Comparison of ENCODE assay signal across 11 mouse cellular contexts in genomic region chr2:35231871-35232270, GRCm38 (mm10). TPM values are rescaled to one million over a fixed set of nuclear protein-coding genes. Genes with fewer than 3 reads are reported as not detected.
A peak's percentile ranks its signal among the peaks of the same experiment; 100 is the strongest.
DNase-seq lines count a peak whose midpoint lies in the region; ATAC-seq and TF ChIP-seq lines count a peak whose summit lies in the region.
"Had no signal": no experiment of that assay in that cellular context is flagged by ENCODE, and none has a peak within 500 bp of the region (broad histone marks: within the 10 kb centered on the region; RNA-seq: fewer than 3 reads in every experiment).

No protein-coding gene starts in this region.

- WGBS in midbrain, embryonic 15.5 days = 74% methylated on average over 2 of the region's 2 CpGs

- H3K27ac ChIP-seq in bone marrow macrophage, adult 2 months (ENCODE audit: insufficient read depth, low read depth, low read length) = peak overlapping the region; percentile 85
- no peak overlapping the region for H3K27ac ChIP-seq in midbrain, embryonic 15.5 days
- H3K27ac ChIP-seq: midbrain, embryonic 10.5 days had no signal

- no peak overlapping the region for H3K4me2 ChIP-seq in midbrain, embryonic 15.5 days
- H3K4me2 ChIP-seq: embryonic facial prominence, embryonic 13.5 days had no signal

- no peak overlapping the region for H3K9ac ChIP-seq in midbrain, embryonic 15.5 days
- H3K9ac ChIP-seq: embryonic facial prominence, embryonic 13.5 days had no signal

- no peak for TF ChIP-seq CTCF in bone marrow macrophage, adult 2 months (IDR thresholded peaks at IDR 0.05; ENCODE audit: low read depth, low read length)

- no peaks in the 10 kb centered on the region for H3K27me3 ChIP-seq in midbrain, embryonic 15.5 days (replicated peaks)
- H3K27me3 ChIP-seq: embryonic facial prominence, embryonic 13.5 days; Patski had no signal

- no peak for ATAC-seq in midbrain, embryonic 15.5 days (replicated peaks)
- ATAC-seq: Patski had no signal

- DNase-seq in layer of hippocampus, adult 9-11 months = peak; percentile 34
- DNase-seq in layer of hippocampus, adult 18-20 months (ENCODE audit: low spot score in 2 of 2) = no peak
- DNase-seq in kidney, adult 8-10 months = peak; percentile 48 to 49
- DNase-seq in lung, postnatal 4 days = peak; percentile 68 to 75
- no peak for DNase-seq in cerebellum, postnatal 36 days
- no peak for DNase-seq in testis, postnatal 14 days (ENCODE audit: low spot score)

- no peaks in the 10 kb centered on the region for H3K36me3 ChIP-seq in midbrain, embryonic 15.5 days (replicated peaks)
- H3K36me3 ChIP-seq: embryonic facial prominence, embryonic 13.5 days; midbrain, embryonic 10.5 days had no signal

- no peaks in the 10 kb centered on the region for H3K9me3 ChIP-seq in midbrain, embryonic 15.5 days
- H3K9me3 ChIP-seq: embryonic facial prominence, embryonic 13.5 days; midbrain, embryonic 10.5 days had no signal

- TF ChIP-seq POLR2A in bone marrow macrophage, adult 2 months (IDR thresholded peaks at IDR 0.05; ENCODE audit: borderline replicate concordance, low read depth, low read length) = no peak

- no peak overlapping the region for H3K4me3 ChIP-seq in bone marrow macrophage, adult 2 months (ENCODE audit: insufficient read depth, low read length)
- no peak overlapping the region for H3K4me3 ChIP-seq in midbrain, embryonic 15.5 days
- H3K4me3 ChIP-seq: embryonic facial prominence, embryonic 13.5 days; midbrain, embryonic 10.5 days had no signal

- peaks cover 29% of the 10 kb centered on the region for H3K4me1 ChIP-seq in bone marrow macrophage, adult 2 months (ENCODE audit: control insufficient read depth, insufficient read depth, low read length)
- peaks cover 3% of the 10 kb centered on the region; the same call in 1 of the 2 replicates for H3K4me1 ChIP-seq in midbrain, embryonic 15.5 days

RNA-seq across cellular contexts. Expression of gene Gsn, which starts 24.3 kb away (rescaled TPM):
- 10 to 100 TPM; 45.0 to 49.4 TPM for total RNA-seq in layer of hippocampus, adult 18-20 months (2021)
- 330 and 333 TPM in 2 replicates for polyA plus RNA-seq in bone marrow macrophage, adult 2 months (2012; ENCODE audit: insufficient read depth, insufficient read length, missing spikeins)
- 18.9 and 19.2 TPM in 2 replicates for polyA plus RNA-seq in midbrain, embryonic 15.5 days (2015; fragmentation: Nextera tagmentation; extraction: Ambion mirVana)

RNA-seq across cellular contexts. Expression of gene Rab14, which starts 31.0 kb away (rescaled TPM):
- total RNA-seq in layer of hippocampus, adult 18-20 months (2021) = 100 to 1,000 TPM; 237 to 248 TPM
- polyA plus RNA-seq in bone marrow macrophage, adult 2 months (2012; ENCODE audit: insufficient read depth, insufficient read length, missing spikeins) = 259 and 260 TPM in 2 replicates
- 400 and 424 TPM in 2 replicates for polyA plus RNA-seq in midbrain, embryonic 15.5 days (2015; fragmentation: Nextera tagmentation; extraction: Ambion mirVana)

Comparison
In these comparisons a context has a peak if more than half of its experiments do, and no peak if none do; other contexts are left out.
1. DNase-seq: peak in layer of hippocampus, adult 9-11 months (single experiment), kidney, adult 8-10 months (2 of 2) and lung, postnatal 4 days (2 of 2); none in layer of hippocampus, adult 18-20 months (0 of 2), cerebellum, postnatal 36 days (0 of 2) and testis, postnatal 14 days (single experiment).
2. RNA of gene Gsn, which starts 24.3 kb away (polyA plus RNA-seq): 330 to 333 TPM in bone marrow macrophage, adult 2 months; 18.9 to 19.2 TPM in midbrain, embryonic 15.5 days; every median in the first group is over 10 times any median in the second.